Mouse (Mus musculus): ENCODE results near the gene Ptgfrn.

DNA sequence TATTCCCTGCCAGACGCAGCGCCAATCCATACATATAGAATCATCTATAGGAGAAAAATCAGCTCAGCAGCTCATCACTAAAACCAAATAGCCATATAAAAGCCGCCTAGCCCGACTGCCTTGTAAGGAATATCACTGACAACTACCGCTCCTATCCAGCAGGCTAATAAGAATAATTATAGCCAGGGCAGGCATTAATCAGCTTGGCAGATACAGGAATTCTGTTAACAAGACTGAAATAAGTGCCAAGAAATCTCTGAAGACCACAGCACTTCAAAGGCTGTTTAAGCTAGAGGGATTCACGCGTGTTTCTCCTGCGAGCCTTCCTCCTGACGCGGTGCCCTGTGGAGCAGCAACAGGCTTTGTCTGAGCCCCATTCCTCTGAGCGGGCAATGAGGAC is 4.6 kb downstream of the Ptgfrn start:
- TF ChIP-seq CTCF (conservative IDR thresholded peaks at IDR 0.05; ENCODE audit: insufficient read depth, insufficient read length, low read depth, low read length) (no peak), POLR2A (IDR thresholded peaks at IDR 0.05; ENCODE audit: low read depth, low read length) (no peak)
